Mouse (Mus musculus) ES-E14 (cell line): ENCODE data around the gene Mlc1.

Source experiments
- MAFK ChIP-seq: IDR thresholded peaks from 2 replicates; pipeline ENCODE4 v1.6.1; 2014; ENCODE audit warnings: mild to moderate bottlenecking, low read depth, low read length, inconsistent platforms; ENCODE audit not compliant: insufficient read depth
- ZC3H11A ChIP-seq: IDR thresholded peaks from 2 replicates; pipeline ENCODE4 v1.6.1; 2012; ENCODE audit warnings: low read depth, mild to moderate bottlenecking, inconsistent platforms, low read length, borderline replicate concordance
- ZNF384 ChIP-seq: IDR thresholded peaks from 2 replicates; pipeline ENCODE4 v1.6.1; 2012; ENCODE audit warnings: low read depth, low read length, inconsistent platforms

GRCm38 (mm10) chr15:88998636-88999035, 19.8 kb upstream of the Mlc1 start:
- TF ChIP-seq ZC3H11A (no peak), MAFK (no peak), ZNF384 (no peak)
